Mouse (Mus musculus): ENCODE results near the gene Nlrp1a. TPM values are rescaled to one million over a fixed set of nuclear protein-coding genes. Genes with fewer than 3 reads are reported as not detected.

Nlrp1a gene
- polyA plus RNA-seq, 1 experiment from 2014 or later = 0.10 TPM

Other genes with a start within 250 kb of the Nlrp1a start
- 81.9 and 87.2 TPM in 2 replicates for gene Nup88, start 174.7 kb downstream of the Nlrp1a start, polyA plus RNA-seq (2016; fragmentation: Nextera tagmentation; extraction: Ambion mirVana)
- gene Rpain, start 174.5 kb downstream of the Nlrp1a start, polyA plus RNA-seq (2016; fragmentation: Nextera tagmentation; extraction: Ambion mirVana) = 104 and 105 TPM in 2 replicates
- 352 and 380 TPM in 2 replicates for gene C1qbp, start 161.7 kb downstream of the Nlrp1a start, polyA plus RNA-seq (2016; fragmentation: Nextera tagmentation; extraction: Ambion mirVana)
- gene Dhx33, start 140.3 kb downstream of the Nlrp1a start, polyA plus RNA-seq (2016; fragmentation: Nextera tagmentation; extraction: Ambion mirVana) = 15.3 and 16.3 TPM in 2 replicates
- 29.3 and 31.4 TPM in 2 replicates for gene Mis12, start 125.1 kb downstream of the Nlrp1a start, polyA plus RNA-seq (2016; fragmentation: Nextera tagmentation; extraction: Ambion mirVana)
- 34.8 and 41.4 TPM in 2 replicates for gene Derl2, start 124.9 kb downstream of the Nlrp1a start, polyA plus RNA-seq (2016; fragmentation: Nextera tagmentation; extraction: Ambion mirVana)
- gene 6330403K07Rik, start 111.2 kb downstream of the Nlrp1a start, polyA plus RNA-seq (2016; fragmentation: Nextera tagmentation; extraction: Ambion mirVana) = 12.9 and 14.1 TPM in 2 replicates
- 0.06 TPM in 1 of 2 replicates, not detected in the other for gene Nlrp1b, start 86.0 kb upstream of the Nlrp1a start, polyA plus RNA-seq (2016; fragmentation: Nextera tagmentation; extraction: Ambion mirVana)